12 mouse cellular contexts compared by ENCODE assay signal in the genomic region with DNA sequence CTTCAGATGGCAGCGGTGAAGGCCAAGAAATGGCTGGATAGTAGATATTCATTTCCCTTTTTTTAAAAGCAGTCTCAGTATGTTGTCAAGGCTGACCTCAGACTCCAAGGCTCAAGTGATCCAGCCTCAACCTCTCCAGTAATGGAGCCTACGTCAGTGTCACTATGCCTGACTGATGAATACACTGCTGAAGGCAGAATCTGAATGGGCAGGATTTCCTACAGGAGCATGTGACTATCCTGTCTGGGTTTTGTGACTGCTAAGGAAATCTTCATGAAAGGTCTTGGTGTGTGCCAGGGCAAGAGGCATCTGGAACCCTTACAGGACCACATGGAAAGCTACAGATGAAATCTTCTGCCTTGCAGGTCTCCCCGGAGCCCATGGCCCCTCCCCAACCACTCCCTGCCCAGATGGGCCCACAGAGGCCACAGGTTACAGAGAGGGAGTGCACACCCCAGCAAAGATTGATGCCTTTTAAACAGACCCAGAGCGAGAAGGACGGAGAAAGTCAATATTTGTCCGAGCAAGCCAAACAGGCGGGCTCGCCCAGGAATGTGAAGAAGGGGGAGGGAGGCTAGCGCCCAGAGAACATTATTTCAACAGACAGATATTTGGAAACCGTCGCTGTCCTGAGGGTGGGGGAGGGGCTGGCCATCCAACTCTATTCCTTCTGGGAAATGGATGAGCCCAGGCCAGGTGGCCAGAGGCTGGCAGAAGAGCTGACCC. TPM values are rescaled to one million over a fixed set of nuclear protein-coding genes. Genes with fewer than 3 reads are reported as not detected.
DNase-seq lines count a peak whose midpoint lies in the region; ATAC-seq and TF ChIP-seq lines count a peak whose summit lies in the region.
"Had no signal": no experiment of that assay in that cellular context is flagged by ENCODE, and none has a peak within 500 bp of the region (broad histone marks: within the 10 kb centered on the region; RNA-seq: fewer than 3 reads in every experiment).

No protein-coding gene starts in this region.

- H3K27me3 ChIP-seq in lung, postnatal 0 days (replicated peaks; ENCODE audit: insufficient read depth, low read length): no peaks in the 10 kb centered on the region
- peaks cover 67% of the 10 kb centered on the region for H3K27me3 ChIP-seq in limb, embryonic 10.5 days (ENCODE audit: low read depth, poor library complexity, severe bottlenecking)
- no peaks in the 10 kb centered on the region for H3K27me3 ChIP-seq in hindbrain, embryonic 16.5 days (replicated peaks; ENCODE audit: control insufficient read depth, insufficient read depth, low read length)

- WGBS in lung, postnatal 0 days: 12% methylated on average over 11 of the region's 11 CpGs
- 45% methylated on average over 11 of the region's 11 CpGs for WGBS in limb, embryonic 10.5 days
- WGBS in hindbrain, embryonic 16.5 days: 59% methylated on average over 11 of the region's 11 CpGs

- no peak overlapping the region for H3K27ac ChIP-seq in lung, postnatal 0 days (ENCODE audit: low read length)
- no peak overlapping the region; the same call in 1 of the 2 replicates for H3K27ac ChIP-seq in limb, embryonic 10.5 days
- no peak overlapping the region for H3K27ac ChIP-seq in layer of hippocampus, adult 2 months
- H3K27ac ChIP-seq in hindbrain, embryonic 16.5 days (ENCODE audit: low read depth, low read length): no peak overlapping the region
- H3K27ac ChIP-seq: hindbrain, embryonic 13.5 days had no signal

- TF ChIP-seq EP300 in lung, postnatal 0 days (IDR thresholded peaks at IDR 0.05): no peak

- no peak for TF ChIP-seq CTCF in lung, postnatal 0 days (IDR thresholded peaks at IDR 0.05)
- TF ChIP-seq CTCF in layer of hippocampus, adult 2 months (conservative IDR thresholded peaks at IDR 0.05): no peak

- H3K4me3 ChIP-seq in lung, postnatal 0 days (ENCODE audit: low read depth, low read length): no peak overlapping the region
- no peak overlapping the region for H3K4me3 ChIP-seq in limb, embryonic 10.5 days
- no peak overlapping the region for H3K4me3 ChIP-seq in layer of hippocampus, adult 2 months
- no peak overlapping the region for H3K4me3 ChIP-seq in hindbrain, embryonic 16.5 days (ENCODE audit: low read length)
- H3K4me3 ChIP-seq: hindbrain, embryonic 13.5 days had no signal

- peaks cover 11% of the 10 kb centered on the region for H3K4me1 ChIP-seq in lung, postnatal 0 days (ENCODE audit: insufficient read depth, low read depth, low read length)
- H3K4me1 ChIP-seq in limb, embryonic 10.5 days: peaks cover 7% of the 10 kb centered on the region; the same call in 1 of the 2 replicates
- H3K4me1 ChIP-seq in hindbrain, embryonic 16.5 days (ENCODE audit: control insufficient read depth, insufficient read depth, low read depth, low read length): no peaks in the 10 kb centered on the region

- no peak overlapping the region for H3K9ac ChIP-seq in lung, postnatal 0 days (replicated peaks; ENCODE audit: low read depth)
- no peak overlapping the region for H3K9ac ChIP-seq in hindbrain, embryonic 16.5 days (ENCODE audit: low read depth, low read length)
- H3K9ac ChIP-seq: hindbrain, embryonic 13.5 days had no signal

- no peaks in the 10 kb centered on the region for H3K9me3 ChIP-seq in lung, postnatal 0 days (ENCODE audit: low read length)
- no peaks in the 10 kb centered on the region for H3K9me3 ChIP-seq in limb, embryonic 10.5 days (replicated peaks)
- H3K9me3 ChIP-seq in hindbrain, embryonic 16.5 days (ENCODE audit: control insufficient read depth, low read length): no peaks in the 10 kb centered on the region
- H3K9me3 ChIP-seq: hindbrain, embryonic 13.5 days had no signal

- H3K36me3 ChIP-seq in lung, postnatal 0 days (ENCODE audit: insufficient read depth, low read length): no peaks in the 10 kb centered on the region
- no peaks in the 10 kb centered on the region for H3K36me3 ChIP-seq in limb, embryonic 10.5 days
- no peaks in the 10 kb centered on the region for H3K36me3 ChIP-seq in hindbrain, embryonic 16.5 days (ENCODE audit: control insufficient read depth, insufficient read depth, low read length)
- H3K36me3 ChIP-seq: G1E; hindbrain, embryonic 13.5 days had no signal

- no peak overlapping the region for H3K4me2 ChIP-seq in lung, postnatal 0 days (replicated peaks; ENCODE audit: low read depth, low read length)
- H3K4me2 ChIP-seq in hindbrain, embryonic 16.5 days (ENCODE audit: low read length): no peak overlapping the region
- H3K4me2 ChIP-seq: hindbrain, embryonic 13.5 days had no signal

- peak; percentile 80 for ATAC-seq in lung, postnatal 0 days
- no peak for ATAC-seq in hindbrain, embryonic 16.5 days

- peak; percentile 14 for DNase-seq in Muller cell, postnatal 12 days (ENCODE audit: inconsistent ontology term)
- peak; percentile 28 for DNase-seq in NIH3T3 (ENCODE audit: low read depth)
- peak; percentile 30 to 49 for DNase-seq in kidney, postnatal 25 days
- peak; percentile 70 for DNase-seq in lung, postnatal 0 days (ENCODE audit: low spot score)
- DNase-seq in left cerebral cortex, adult 18-20 months (ENCODE audit: low spot score in 2 of 2): no peak
- DNase-seq in limb, embryonic 10.5 days (ENCODE audit: low spot score): no peak
- no peak for DNase-seq in layer of hippocampus, adult 2 months (ENCODE audit: low spot score in 2 of 2)

RNA-seq across cellular contexts. Expression of gene Foxd2, which starts 38.7 kb away (rescaled TPM):
- 0.10 TPM in 1 of 2 replicates, not detected in the other for polyA plus RNA-seq in lung, postnatal 0 days (2015; fragmentation: Nextera tagmentation; extraction: Ambion mirVana)
- under 1 TPM; 0.58 to 0.91 TPM for total RNA-seq in left cerebral cortex, adult 18-20 months (2021)
- 0.81 and 1.1 TPM in 2 replicates for polyA plus RNA-seq in limb, embryonic 10.5 days (2016; fragmentation: Nextera tagmentation; extraction: Ambion mirVana)
- under 1 TPM in 1 of 2 experiments, not detected in 1; 0.18 TPM for total RNA-seq in layer of hippocampus, adult 2 months (2021)
- 0.05 and 0.07 TPM in 2 replicates for polyA plus RNA-seq in hindbrain, embryonic 16.5 days (2015; fragmentation: Nextera tagmentation; extraction: Ambion mirVana)

RNA-seq across cellular contexts. Expression of gene Gm12830, which starts 48.4 kb away (rescaled TPM):
- not detected in 2 replicates for polyA plus RNA-seq in lung, postnatal 0 days (2015; fragmentation: Nextera tagmentation; extraction: Ambion mirVana)
- total RNA-seq in left cerebral cortex, adult 18-20 months (2021): not detected
- not detected in 2 replicates for polyA plus RNA-seq in limb, embryonic 10.5 days (2016; fragmentation: Nextera tagmentation; extraction: Ambion mirVana)
- not detected for total RNA-seq in layer of hippocampus, adult 2 months (2021)
- polyA plus RNA-seq in hindbrain, embryonic 16.5 days (2015; fragmentation: Nextera tagmentation; extraction: Ambion mirVana): not detected in 2 replicates
- polyA plus RNA-seq: embryonic facial prominence, embryonic 11.5 days; G1E; hindbrain, embryonic 13.5 days; limb, embryonic 11.5 days had no signal

RNA-seq across cellular contexts. Expression of gene Foxe3, which starts 55.9 kb away (rescaled TPM):
- polyA plus RNA-seq in lung, postnatal 0 days (2015; fragmentation: Nextera tagmentation; extraction: Ambion mirVana): not detected in 2 replicates
- not detected for total RNA-seq in left cerebral cortex, adult 18-20 months (2021)
- not detected in 2 replicates for polyA plus RNA-seq in limb, embryonic 10.5 days (2016; fragmentation: Nextera tagmentation; extraction: Ambion mirVana)
- not detected for total RNA-seq in layer of hippocampus, adult 2 months (2021)
- polyA plus RNA-seq in hindbrain, embryonic 16.5 days (2015; fragmentation: Nextera tagmentation; extraction: Ambion mirVana): not detected in 2 replicates
- total RNA-seq: G1E had no signal
- polyA plus RNA-seq: G1E; hindbrain, embryonic 13.5 days; limb, embryonic 11.5 days had no signal

Comparison
In these comparisons a context has a peak if more than half of its experiments do, and no peak if none do; other contexts are left out.
1. DNase-seq: peak in Muller cell, postnatal 12 days (single experiment), NIH3T3 (single experiment), kidney, postnatal 25 days (2 of 2) and lung, postnatal 0 days (single experiment); none in left cerebral cortex, adult 18-20 months (0 of 2), limb, embryonic 10.5 days (single experiment) and layer of hippocampus, adult 2 months (0 of 2).